Mouse (Mus musculus): ENCODE results near the gene Nfkb2. TPM values are rescaled to one million over a fixed set of nuclear protein-coding genes. Genes with fewer than 3 reads are reported as not detected.

Gene Nfkb2
- total RNA-seq, 2 experiments from 2014 or later: 19.7 to 22.1 TPM

DNA sequence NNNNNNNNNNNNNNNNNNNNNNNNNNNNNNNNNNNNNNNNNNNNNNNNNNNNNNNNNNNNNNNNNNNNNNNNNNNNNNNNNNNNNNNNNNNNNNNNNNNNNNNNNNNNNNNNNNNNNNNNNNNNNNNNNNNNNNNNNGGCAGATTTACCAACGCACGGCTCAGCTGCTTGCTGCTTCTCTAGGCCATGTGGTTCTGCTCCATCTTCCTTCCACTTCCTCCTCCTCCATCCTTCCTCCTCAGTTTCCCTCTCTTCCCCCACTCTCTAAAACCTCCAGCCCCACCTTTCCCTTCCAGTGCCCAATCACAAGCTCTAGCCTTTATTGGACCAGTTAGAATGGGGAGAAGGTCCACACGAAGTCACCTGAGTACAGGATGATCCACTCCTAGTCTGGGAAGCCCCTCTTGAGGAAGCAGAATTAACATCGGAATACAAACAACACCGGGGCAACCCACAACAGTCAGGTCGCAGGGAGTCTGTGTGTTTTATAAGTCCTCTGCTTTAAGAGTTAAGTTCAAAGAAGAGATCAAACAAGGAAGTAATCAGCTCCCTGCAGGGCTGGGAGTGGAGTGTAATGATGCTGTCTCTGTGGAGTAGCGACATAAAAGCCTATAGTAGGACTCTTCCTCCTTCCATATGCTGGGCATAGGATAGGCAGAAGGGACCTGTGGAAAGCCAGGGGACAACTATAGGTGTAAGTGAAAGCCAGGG lies 40.7 kb downstream of the Nfkb2 start:
- DNase-seq: no peak

DNA sequence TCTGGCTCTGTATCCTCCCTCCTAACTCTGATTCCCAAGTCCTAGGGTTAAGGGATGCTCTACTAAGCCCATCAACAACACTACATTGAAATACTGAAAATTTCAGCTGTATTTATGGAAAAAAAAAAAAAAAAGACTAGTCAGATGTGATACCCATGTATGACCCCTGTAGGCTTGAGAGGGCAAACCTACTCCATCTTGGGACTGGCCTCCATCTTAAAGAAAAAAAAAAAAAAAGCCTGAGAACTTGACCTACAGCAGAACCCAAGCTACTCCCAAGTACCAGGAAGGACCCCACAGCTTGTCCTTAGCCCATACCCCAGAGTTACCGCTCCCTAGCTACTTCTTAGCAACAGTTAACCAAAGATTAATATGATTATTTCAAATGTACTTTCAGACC lies 43.0 kb downstream of the Nfkb2 start:
- no peak for DNase-seq

DNA sequence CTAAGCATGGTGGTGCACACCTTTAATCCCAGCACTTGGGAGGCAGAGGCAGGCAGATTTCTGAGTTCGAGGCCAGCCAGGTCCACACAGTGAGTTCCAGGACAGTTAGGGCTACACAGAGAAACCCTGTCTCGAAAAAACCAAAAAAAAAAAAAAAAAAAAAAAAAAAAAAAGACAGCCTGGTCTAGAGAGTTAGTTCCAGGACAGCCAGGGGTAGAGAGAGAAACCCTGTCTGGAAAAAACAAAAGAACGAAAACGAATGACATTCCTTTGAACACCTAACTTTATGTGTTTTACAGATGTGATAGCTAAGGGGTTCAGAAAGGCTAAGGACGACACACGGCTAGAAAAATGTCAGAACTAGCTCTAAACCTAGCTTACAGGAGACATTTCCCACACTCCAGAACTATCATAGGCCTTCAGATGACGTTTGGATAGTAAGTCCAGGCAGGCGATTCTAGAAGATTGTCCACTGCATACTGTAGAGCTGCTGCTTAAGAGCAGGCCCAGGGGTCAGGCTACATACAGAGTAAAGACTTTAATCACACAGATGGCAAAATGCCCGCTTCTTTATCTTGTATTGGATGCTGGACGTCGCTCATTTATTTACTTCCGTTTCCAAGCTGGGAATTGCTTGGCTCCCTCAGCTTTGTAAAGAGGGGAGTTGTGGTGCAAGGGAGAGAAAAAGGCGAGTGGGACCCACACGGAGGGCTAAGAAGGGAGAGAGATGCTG lies 44.0 kb downstream of the Nfkb2 start:
- DNase-seq: no peak

GRCm38 (mm10) chr19:46348761-46349458 lies 44.8 kb downstream of the Nfkb2 start:
- peak; percentile 71 to 80 for DNase-seq

GRCm38 (mm10) chr19:46349550-46349949 lies 45.4 kb downstream of the Nfkb2 start:
- no peak for DNase-seq

GRCm38 (mm10) chr19:46350168-46350932 lies 46.2 kb downstream of the Nfkb2 start, which contains the start of gene 2310034G01Rik:
TSS of gene 2310034G01Rik (minus strand) at chr19:46350302.
- no peak for DNase-seq

GRCm38 (mm10) chr19:46356701-46357138 lies 52.6 kb downstream of the Nfkb2 start:
- DNase-seq: peak; percentile 85 to 91

- peak; percentile 39 to 51 for DNase-seq
Measured at GRCm38 (mm10) chr19:46357344-46358280, 53.5 kb downstream of the Nfkb2 start.

DNA sequence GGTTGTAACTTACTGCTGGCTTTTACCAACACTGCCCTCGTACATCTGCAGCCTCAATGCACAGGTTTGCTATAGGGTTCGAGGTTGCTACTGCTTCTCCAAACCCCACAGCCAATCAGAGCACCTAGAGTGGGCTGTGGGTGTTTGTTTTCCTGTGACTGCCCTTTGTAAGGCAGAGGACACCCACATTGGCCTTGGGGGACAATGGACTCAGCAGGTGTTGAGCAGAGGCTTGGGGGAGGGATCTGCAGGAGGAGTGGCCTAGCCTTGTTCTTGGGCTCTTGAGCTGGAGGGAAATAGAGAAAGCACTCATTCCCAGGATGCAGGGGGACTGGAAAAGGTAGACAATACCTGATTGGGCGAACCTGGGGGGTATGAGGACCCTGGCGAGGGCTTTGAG lies 54.3 kb downstream of the Nfkb2 start:
- no peak for DNase-seq

Small RNA genes within 50 kb of the gene (microRNA-seq; reads per million reads assigned to microRNA genes)
- 1.9 to 2.7 reads per million in 2 experiments for gene Mir146b

Other genes with a start within 250 kb of the Nfkb2 start
- 10 to 100 TPM; 17.9 to 19.1 TPM for gene Nolc1, start 228.5 kb upstream of the Nfkb2 start, total RNA-seq (2021)
- 1 to 10 TPM in 1 of 2 experiments, not detected in 1; 5.1 TPM for gene Elovl3, start 172.4 kb upstream of the Nfkb2 start, total RNA-seq (2021)
- 1 to 10 TPM; 1.1 to 1.3 TPM for gene Pitx3, start 156.0 kb upstream of the Nfkb2 start, total RNA-seq (2021)
- gene Gbf1, start 151.8 kb upstream of the Nfkb2 start, total RNA-seq (2021): 10 to 100 TPM; 38.4 to 41.8 TPM
- gene Psd, start 22.8 kb downstream of the Nfkb2 start, total RNA-seq (2021): under 1 TPM; 0.51 to 0.60 TPM
- 1 to 10 TPM; 6.5 to 6.9 TPM for gene Fbxl15, start 23.9 kb downstream of the Nfkb2 start, total RNA-seq (2021)
- 10 to 100 TPM; 91.4 to 92.1 TPM for gene Cuedc2, start 34.4 kb downstream of the Nfkb2 start, total RNA-seq (2021)
- gene Mfsd13a, start 36.8 kb downstream of the Nfkb2 start, total RNA-seq (2021): 1 to 10 TPM; 3.7 to 4.0 TPM
- gene 2310034G01Rik, start 46.0 kb downstream of the Nfkb2 start, total RNA-seq (2021): under 1 TPM; 0.69 TPM
- gene Actr1a, start 91.4 kb downstream of the Nfkb2 start, total RNA-seq (2021): 10 to 100 TPM; 86.6 to 89.7 TPM
- 10 to 100 TPM; 10.1 to 11.6 TPM for gene Sufu, start 92.6 kb downstream of the Nfkb2 start, total RNA-seq (2021)
- 10 to 100 TPM; 33.9 to 38.8 TPM for gene Trim8, start 197.4 kb downstream of the Nfkb2 start, total RNA-seq (2021)